Mouse (Mus musculus) bone marrow, adult 2 months (tissue): Measurements from ENCODE around the gene Galnt12. TPM values are rescaled to one million over a fixed set of nuclear protein-coding genes. Genes with fewer than 3 reads are reported as not detected.

Experiments used
- H3K27ac ChIP-seq: fragments of 200-500 bp; 2 replicates; pipeline ENCODE4 v1.5.1; 2012; ENCODE audit warnings: low read depth, mild to moderate bottlenecking, control low read depth, inconsistent platforms, low read length; ENCODE audit not compliant: control insufficient read depth, poor library complexity, insufficient read depth
- H3K4me1 ChIP-seq: fragments of 200-500 bp; 2 replicates; pipeline ENCODE4 v1.6.1; 2011; ENCODE audit warnings: low read length; ENCODE audit not compliant: control insufficient read depth, insufficient read depth
- H3K4me3 ChIP-seq: fragments of 200-500 bp; replicated peaks from 2 replicates; pipeline ENCODE3; 2011; ENCODE audit warnings: mild to moderate bottlenecking, low read depth, low read length, control low read depth; ENCODE audit not compliant: control insufficient read depth
- CTCF ChIP-seq: fragments of 200-500 bp; IDR thresholded peaks from 2 replicates; pipeline ENCODE4 v1.5.1; 2011; ENCODE audit warnings: low read length, control low read depth; ENCODE audit not compliant: control insufficient read depth, insufficient read depth
- POLR2A ChIP-seq: fragments of 200-500 bp; IDR thresholded peaks from 2 replicates; pipeline ENCODE4 v1.6.1; 2011; ENCODE audit warnings: low read depth, mild to moderate bottlenecking, control low read depth, low read length, borderline replicate concordance; ENCODE audit not compliant: control insufficient read depth
- WGBS: fragments of 180-500 bp; shearing (Covaris S2); methylation state at CpG from one replicate; pipeline ENCODE4 v1.1.7; 2018; 5-methylcytosine and 5-hydroxymethylcytosine counted together
- polyA plus RNA-seq: library from polyadenylated mRNA; stranded (reverse); fragments of >200 nt; gene quantifications from 2 replicates; pipeline ENCODE4 v1.2.4, GENCODE M21; 2011; ENCODE audit warnings: low replicate concordance; ENCODE audit not compliant: missing spikeins, insufficient read depth, insufficient read length

Gene Galnt12
- polyA plus RNA-seq, 1 experiment, result 3.7 TPM

DNA sequence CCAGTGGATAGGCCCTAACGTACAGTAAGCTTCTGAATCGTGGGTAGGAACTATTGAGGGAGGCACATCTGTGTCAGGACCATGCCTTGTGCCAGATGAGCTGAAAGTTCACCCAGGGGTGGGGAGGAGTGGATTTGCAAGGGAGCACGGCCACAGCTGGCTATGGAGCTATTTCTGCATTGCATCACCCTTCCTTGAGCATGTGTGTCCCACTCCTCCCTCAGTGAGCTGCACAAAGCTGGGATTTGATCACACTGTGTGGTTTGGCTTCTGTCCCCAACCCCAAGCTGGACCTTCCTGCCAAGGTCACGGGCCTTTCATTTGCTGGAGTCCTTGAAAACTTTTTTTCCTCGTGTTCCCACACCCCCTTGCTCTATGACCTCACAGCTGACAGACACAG is 45.8 kb downstream of the Galnt12 start:
- no peak overlapping the region for H3K4me3 ChIP-seq
- H3K27ac ChIP-seq, result no peak overlapping the region
- TF ChIP-seq POLR2A (no peak), CTCF (no peak)
- H3K4me1 ChIP-seq, result no peaks in the 10 kb centered on the region; the same call in 1 of the 2 replicates
- WGBS, result 53% methylated on average over 5 of the region's 5 CpGs

DNA sequence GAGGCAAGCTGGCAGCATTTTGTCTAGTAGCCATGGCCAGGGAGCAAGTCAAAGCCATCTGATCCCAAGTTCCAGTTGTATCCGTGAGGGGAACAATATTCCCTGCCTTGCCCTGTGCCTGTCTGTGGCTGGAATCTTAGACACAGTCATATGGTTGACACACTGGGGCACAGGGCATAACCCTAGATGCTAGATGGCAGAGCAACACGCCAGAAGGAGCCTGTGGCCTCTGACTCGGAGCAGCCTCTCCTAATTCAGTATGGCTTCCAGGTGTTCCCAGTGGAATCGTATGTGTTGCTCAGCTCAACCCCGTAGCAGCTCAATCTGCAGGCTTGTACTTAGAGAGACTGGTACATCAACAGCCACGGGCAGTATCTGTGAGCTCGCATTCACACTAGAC is 46.7 kb downstream of the Galnt12 start:
- H3K4me3 ChIP-seq, result no peak overlapping the region
- H3K4me1 ChIP-seq, result no peaks in the 10 kb centered on the region; the same call in 1 of the 2 replicates
- 76% methylated on average over 7 of the region's 7 CpGs for WGBS
- TF ChIP-seq POLR2A, result no peak
- no peak for TF ChIP-seq CTCF
- H3K27ac ChIP-seq, result no peak overlapping the region

GRCm38 (mm10) chr4:47138967-47139777 is 47.5 kb downstream of the Galnt12 start:
- Histone ChIP-seq H3K4me3 (no peak overlapping the region), H3K27ac (no peak overlapping the region), H3K4me1 (no peaks in the 10 kb centered on the region; the same call in 1 of the 2 replicates)
- TF ChIP-seq CTCF, result no peak
- TF ChIP-seq POLR2A, result no peak
- 77% methylated on average over 9 of the region's 9 CpGs for WGBS

GRCm38 (mm10) chr4:47140301-47140700 is 48.6 kb downstream of the Galnt12 start:
- H3K27ac ChIP-seq, result no peak overlapping the region

GRCm38 (mm10) chr4:47141444-47142154 is 49.9 kb downstream of the Galnt12 start:
- no peak overlapping the region for H3K4me3 ChIP-seq
- TF ChIP-seq CTCF, result no peak
- no peak for TF ChIP-seq POLR2A
- WGBS, result 68% methylated on average over 10 of the region's 10 CpGs
- H3K4me1 ChIP-seq, result no peaks in the 10 kb centered on the region; the same call in 1 of the 2 replicates
- no peak overlapping the region for H3K27ac ChIP-seq

More at GRCm38 (mm10) chr4:47140301-47140700, 48.6 kb downstream of the Galnt12 start:
- WGBS, result 79% methylated on average over 3 of the region's 3 CpGs
- TF ChIP-seq POLR2A, result no peak
- TF ChIP-seq CTCF, result no peak
- Histone ChIP-seq H3K4me1 (no peaks in the 10 kb centered on the region; the same call in 1 of the 2 replicates), H3K4me3 (no peak overlapping the region)

GRCm38 (mm10) chr4:47143849-47144248 is 52.1 kb downstream of the Galnt12 start:
- TF ChIP-seq CTCF, result no peak
- TF ChIP-seq POLR2A, result no peak
- WGBS, result 86% methylated on average over 6 of the region's 6 CpGs
- Histone ChIP-seq H3K27ac (no peak overlapping the region), H3K4me3 (no peak overlapping the region), H3K4me1 (no peaks in the 10 kb centered on the region)

DNA sequence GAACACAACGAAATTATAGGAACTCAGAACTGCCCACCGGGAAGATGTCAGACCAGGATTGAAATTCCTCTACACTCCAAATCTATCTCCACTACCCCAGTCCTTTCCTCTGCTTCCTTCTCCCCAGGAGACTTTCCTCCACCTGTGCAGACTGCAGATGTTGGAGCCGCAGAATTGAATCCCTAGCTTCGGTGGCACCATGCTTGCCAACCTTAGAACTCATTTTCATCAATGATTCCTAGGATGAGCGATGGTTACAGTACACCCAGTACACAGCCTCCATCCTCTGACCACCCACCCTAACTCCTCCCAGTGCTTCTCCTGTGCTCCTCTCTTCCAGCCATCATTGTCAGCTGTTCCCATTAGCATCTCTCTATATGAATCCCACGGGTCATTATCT is 53.6 kb downstream of the Galnt12 start:
- no peak overlapping the region for H3K27ac ChIP-seq
- H3K4me3 ChIP-seq, result no peak overlapping the region
- 77% methylated on average over 6 of the region's 6 CpGs for WGBS
- H3K4me1 ChIP-seq, result no peaks in the 10 kb centered on the region
- TF ChIP-seq CTCF (no peak), POLR2A (no peak)

DNA sequence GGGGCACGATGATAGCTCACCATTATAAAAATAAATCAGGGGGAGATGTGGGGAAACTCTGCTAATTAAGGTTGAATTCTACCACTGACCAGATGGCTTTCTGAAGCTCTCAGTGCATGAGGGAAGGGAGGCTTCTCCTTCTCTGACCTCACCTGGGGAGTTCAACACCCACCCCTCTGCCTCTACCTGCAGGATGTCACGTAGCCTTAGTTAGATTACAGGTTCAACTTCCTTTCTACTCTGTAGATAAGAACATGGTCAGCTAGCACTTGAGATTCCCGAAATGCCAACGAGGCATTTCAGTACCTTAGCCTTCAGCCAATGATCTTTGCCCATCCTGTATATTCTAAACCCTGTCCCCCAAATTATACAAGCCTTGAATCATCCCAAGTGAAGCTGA is 54.9 kb downstream of the Galnt12 start:
- TF ChIP-seq POLR2A (no peak), CTCF (no peak)

GRCm38 (mm10) chr4:47149963-47150362 is 58.3 kb downstream of the Galnt12 start:
- H3K27ac ChIP-seq, result no peak overlapping the region
- no peaks in the 10 kb centered on the region for H3K4me1 ChIP-seq
- WGBS, result 44% methylated on average over 3 of the region's 3 CpGs
- H3K4me3 ChIP-seq, result no peak overlapping the region
- no peak for TF ChIP-seq POLR2A

More for the DNA sequence above, 54.9 kb downstream of the Galnt12 start:
- Histone ChIP-seq H3K4me1 (no peaks in the 10 kb centered on the region), H3K27ac (no peak overlapping the region), H3K4me3 (no peak overlapping the region)
- 76% methylated on average over 4 of the region's 4 CpGs for WGBS
